Mouse (Mus musculus): ENCODE measurements around the gene Gm44502.

Gene Gm44502

DNA sequence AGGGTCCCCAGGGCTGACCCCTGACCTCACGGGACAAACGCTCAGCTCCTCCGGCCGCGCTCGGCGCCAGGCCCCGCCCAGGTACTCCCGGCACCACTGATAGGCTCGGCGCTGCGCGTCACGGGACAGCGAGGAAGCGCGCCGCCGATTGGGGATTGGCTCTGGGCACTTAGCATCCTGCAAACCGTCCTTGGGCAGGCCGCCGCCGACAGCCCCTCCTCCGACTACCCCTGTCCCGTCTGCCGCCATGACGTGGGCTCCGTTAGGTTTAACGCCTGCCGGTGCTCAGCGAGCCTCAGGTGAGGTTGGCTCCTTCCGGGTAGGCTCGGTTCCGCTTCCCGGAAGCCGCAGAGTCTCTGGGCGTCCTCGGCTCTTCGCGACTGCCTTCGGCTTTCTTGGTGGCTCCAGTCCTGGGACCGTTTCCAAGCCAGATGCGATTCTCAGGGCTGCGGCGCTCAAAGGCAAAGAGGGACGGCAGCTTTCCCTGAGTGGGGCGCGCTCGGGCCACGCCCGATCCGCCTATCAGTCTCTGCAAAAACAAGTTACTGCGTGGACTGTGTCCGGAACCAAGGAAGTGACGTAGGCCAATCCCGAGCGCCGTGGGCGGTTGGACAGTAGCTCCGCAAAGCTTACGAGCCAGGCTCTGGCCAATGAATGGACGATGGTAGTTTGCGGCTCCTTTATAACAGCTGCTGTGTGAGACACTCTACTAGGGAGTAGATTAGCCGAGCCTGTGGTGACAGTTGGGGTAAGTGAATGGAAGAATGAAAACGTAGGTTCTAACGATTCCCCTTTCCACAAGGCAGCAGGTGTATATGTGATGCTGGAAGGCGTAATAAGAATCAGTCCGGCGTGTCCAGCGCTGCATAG lies at the start of gene Gm44502, which contains the start of the genes C730034F03Rik and Chkb:
TSS of gene Gm44502 (minus strand) at position 345 of the 870 bp plus-strand sequence.
TSS of gene C730034F03Rik (plus strand) at position 238 of the 870 bp plus-strand sequence.
TSS of gene Chkb (minus strand) at position 557 of the 870 bp plus-strand sequence.
- DNase-seq (ENCODE audit: inconsistent ontology term) = peak; percentile 96

DNA sequence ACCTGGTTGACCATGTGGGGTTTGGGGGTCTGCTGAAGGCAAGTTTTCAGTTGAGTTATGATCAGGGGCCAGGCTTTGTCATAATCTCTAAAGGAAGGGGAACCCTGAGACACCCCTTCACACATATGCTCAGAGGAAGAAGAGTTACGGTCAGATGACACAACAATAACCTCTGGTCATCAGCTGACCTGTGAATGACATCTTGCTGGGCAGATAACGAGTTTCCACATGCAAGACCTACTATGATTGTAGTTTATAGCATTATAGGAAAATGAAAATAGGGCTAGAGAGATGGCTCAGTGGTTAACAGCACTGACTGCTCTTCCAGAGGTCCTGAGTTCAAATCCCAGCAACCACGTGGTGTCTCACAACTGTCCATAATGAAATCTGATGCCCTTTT lies 49.1 kb upstream of the Gm44502 start:
- DNase-seq (ENCODE audit: inconsistent ontology term) = no peak

DNA sequence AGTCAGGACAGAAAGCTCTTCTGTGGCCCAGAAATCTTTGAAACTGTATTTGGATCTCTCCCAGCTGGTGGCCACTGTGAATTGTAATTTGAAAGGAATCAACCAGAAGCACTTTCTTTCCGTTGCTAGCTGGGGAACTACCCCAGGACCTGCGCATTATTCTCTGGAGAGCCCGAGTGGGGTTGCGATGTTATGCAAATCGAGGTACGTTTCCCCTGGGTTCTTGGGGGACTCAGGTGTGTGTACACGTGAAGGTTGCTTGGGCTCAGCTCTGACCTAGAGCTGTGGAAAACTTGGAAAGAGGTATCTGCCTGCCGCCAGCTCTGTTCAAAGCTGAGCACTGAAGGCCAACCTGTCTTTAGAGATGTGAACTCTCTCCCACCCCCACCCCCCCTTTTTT lies 48.3 kb upstream of the Gm44502 start:
- DNase-seq (ENCODE audit: inconsistent ontology term) = no peak

DNA sequence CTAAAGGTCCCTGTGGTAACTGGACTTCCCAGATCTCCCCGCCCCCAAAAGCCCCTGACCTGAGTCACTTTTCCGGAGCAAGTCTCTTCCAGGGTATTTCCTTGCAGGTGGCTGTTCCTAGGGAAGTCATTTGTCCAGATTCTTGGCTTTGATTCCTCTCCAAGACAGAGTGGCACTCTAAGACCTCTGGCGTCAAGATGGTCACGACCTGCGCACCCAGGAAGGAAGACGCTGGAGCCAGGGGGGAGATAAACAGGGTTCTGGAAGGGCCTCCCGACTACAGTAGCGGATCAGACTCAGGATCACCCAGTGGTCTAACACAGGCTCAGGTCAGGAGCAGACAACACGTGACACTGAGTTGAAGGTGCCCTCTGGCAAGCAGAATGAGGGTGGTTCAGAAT lies 47.6 kb upstream of the Gm44502 start, which contains the start of gene Arsa:
TSS of gene Arsa (minus strand) at position 335 of the 401 bp plus-strand sequence.
- DNase-seq (ENCODE audit: inconsistent ontology term) = no peak

DNA sequence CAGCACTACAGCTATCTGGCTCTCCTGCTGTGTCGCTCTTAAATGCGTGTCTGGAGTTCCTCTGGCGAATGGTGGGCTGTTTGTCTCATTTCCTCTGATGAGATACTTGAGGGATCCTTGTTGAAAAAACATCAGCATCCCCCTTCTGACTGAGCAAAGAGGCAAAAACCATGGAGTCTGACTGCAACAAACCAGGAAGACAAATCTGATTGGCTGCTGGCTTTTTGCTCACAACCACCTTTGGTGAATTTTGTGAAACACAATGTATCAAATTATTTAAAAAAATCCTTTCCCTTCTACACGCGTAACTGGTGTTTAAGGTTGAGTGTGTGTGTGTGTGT lies 46.9 kb upstream of the Gm44502 start:
- no peak for DNase-seq (ENCODE audit: inconsistent ontology term)

DNA sequence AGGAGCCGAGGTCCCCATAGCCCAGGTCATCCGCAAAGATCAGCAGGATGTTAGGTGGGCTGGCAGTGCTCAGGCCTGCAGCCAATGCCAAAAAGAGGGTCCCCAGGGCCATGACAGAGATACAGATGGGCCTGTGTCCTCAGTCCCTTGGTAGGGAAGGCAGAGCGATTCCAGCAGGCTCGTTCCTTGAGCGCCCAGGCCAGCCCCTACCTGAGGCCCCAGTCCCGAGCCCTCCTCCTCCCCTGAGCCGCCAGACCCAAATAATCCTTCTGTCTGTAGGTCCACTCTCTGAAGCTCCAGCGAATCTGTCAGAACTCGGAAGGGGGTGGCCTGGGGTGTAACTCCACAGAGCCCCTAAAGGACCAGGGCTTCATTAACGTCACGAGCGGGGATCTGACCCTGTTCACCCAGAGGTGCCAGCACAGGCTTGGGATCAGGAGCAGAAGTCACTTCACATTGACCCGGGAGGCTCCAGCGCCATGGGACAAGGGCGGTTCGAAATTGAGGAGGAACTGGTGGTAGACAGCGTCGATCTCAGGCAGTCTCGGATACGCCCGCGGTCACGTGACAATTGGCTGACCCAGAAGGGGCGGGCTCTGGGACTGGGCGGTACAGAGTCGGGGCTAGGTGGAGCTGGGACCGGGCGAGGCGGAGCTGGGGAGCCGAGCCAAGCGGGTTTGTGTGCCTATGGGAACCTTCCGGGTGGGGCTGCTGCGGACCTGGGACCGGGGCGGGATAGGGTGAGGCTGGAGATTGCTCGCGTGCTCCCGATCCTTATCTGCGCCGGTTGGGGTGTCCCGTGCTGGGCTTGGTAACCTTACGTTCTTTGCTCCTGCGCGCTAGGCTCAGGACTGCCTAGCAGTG lies 46.3 kb upstream of the Gm44502 start:
- peak; percentile 93 for DNase-seq (ENCODE audit: inconsistent ontology term)

DNA sequence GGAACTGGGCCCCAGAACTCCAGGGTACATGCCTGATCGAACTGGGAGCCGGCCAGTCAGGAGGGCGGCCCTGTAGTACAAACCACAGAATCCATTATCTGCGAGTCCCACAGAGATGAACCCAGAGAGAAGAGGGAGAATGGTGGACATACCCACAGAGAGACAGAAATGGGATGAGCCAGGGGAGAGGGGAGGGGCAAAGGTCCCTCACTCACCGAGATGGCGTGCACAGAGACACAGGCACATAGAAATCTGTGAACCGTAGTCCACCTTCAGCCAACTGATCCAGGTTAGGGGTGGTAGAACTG lies 45.8 kb upstream of the Gm44502 start:
- DNase-seq (ENCODE audit: inconsistent ontology term) = no peak

DNA sequence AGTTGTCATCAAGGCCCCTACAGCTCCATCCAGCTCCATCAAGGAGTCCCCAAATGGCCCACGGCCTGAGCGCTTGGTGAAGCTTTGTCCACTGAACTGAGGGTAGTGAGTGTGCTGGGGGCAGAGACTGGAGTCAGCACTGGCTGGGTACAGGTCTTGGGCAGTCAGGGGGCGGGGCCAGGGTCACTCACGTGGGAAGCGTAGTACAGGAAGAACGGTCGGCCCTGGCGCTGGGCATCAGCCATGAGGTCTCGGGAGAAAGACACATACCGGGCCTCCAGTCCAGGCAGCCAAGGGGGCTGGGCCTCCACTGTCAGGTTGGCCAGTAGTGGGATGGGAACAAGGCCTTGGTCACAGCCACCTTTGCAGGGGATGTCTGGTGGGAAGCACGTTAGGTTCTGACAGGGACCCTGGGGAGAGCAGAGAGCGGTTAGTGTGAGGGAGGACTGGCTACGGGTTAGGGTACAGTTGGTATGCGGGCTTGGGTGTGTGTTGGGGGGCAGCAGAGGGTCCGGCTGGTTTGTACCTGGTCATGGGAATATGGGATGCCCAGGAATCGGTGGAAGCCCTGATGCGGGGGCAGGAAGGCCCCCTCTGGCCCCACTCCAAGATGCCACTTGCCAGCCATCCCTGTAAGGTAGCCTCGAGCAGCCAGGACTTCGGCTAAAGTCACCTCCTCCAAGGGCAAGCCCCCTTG lies 45.2 kb upstream of the Gm44502 start:
- no peak for DNase-seq (ENCODE audit: inconsistent ontology term)

DNA sequence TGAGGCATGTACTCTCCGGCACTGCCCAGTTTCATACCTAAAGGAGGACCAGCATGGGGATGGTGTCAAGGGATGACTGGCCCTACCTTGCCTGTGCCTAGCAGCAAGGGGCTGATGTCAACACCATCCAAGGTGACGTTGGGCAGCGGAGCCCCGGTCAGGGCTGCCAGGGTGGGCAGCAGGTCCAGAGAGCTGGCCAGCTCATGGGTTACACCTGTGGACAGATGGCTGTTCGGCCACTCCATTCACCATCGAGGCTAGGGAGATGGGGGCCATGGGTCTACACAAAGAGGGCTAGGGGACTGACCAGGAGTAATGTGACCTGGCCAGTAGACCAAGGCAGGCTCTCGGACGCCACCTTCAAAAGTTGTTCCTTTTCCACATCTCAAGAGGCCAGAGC lies 44.4 kb upstream of the Gm44502 start:
- no peak for DNase-seq (ENCODE audit: inconsistent ontology term)

DNA sequence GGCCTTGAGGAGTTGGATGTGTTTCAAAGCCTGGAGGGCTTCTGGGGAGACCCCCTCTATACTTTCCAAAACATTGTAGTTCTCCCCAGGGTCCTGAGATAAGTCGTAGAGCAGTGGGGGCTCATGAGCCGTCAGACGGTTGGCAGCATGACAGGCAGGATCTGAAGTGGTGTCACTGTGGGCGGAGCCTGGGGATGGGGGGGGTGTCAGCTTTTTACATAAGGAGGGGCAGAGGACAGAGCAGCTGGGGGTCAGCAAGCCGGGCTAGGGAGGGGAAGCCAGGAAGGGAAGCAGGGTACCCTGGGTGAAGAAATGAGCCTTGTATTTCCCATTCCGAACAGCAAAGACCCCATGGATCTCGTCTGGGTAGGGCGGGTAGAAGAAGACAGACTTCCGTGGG lies 43.9 kb upstream of the Gm44502 start:
- DNase-seq (ENCODE audit: inconsistent ontology term) = no peak

DNA sequence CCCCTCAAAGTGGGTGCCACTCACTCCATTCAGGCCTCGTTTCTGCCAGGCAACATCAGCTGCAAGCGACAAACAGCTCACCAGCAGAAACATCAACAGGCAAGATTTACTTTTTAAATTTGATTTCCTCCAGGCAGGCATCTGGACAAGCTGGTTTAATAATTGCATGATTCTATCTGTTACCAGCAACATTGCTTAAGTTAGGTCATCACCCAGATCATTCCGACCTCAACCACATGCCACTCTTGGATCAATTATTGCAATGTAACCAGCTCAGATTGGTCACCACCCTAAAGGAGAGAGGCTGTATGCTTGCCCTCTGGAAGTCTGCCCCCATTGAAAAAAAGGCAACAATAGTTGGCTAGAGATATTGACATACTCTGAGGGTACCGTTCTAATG lies 42.0 kb upstream of the Gm44502 start:
- DNase-seq (ENCODE audit: inconsistent ontology term) = no peak

DNA sequence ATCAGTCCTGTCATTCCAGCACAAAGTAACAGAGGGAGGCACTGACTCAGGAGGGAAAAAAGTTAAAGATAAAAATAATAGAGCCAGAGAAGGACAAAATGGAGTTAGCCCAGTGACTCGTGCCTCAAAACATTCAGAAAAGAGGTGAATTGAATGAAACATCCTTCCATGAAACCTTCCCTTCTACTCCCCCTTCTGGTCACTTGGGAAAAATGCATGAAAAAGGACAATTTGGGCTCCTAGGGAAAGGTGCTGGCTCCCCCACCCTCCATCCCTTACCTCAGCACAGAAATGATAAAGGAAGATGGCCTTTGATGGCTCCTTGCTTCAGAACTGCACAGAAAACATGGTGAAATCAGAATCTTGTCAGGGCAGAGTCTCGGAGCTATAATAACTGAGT lies 39.1 kb upstream of the Gm44502 start:
- DNase-seq (ENCODE audit: inconsistent ontology term) = peak; percentile 40

DNA sequence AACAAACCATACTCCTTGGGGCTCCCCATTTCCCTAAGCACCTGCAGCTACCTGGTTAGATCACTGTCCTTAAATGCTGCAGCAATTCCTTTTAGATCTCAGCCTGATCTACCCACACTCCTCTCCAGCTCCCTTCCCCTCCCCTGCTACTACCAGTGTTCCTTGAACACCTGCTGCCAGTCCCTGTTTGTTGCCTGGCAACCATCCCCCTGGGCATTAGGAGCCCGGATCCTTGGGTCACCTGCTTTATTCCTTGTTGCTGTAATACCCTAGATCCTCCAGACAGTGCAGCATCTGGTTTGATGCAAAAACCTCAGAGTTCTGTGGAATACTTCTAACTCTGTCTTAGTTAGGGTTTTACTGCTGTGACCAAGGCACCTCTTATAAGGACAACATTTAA lies 35.6 kb upstream of the Gm44502 start:
- no peak for DNase-seq (ENCODE audit: inconsistent ontology term)

DNA sequence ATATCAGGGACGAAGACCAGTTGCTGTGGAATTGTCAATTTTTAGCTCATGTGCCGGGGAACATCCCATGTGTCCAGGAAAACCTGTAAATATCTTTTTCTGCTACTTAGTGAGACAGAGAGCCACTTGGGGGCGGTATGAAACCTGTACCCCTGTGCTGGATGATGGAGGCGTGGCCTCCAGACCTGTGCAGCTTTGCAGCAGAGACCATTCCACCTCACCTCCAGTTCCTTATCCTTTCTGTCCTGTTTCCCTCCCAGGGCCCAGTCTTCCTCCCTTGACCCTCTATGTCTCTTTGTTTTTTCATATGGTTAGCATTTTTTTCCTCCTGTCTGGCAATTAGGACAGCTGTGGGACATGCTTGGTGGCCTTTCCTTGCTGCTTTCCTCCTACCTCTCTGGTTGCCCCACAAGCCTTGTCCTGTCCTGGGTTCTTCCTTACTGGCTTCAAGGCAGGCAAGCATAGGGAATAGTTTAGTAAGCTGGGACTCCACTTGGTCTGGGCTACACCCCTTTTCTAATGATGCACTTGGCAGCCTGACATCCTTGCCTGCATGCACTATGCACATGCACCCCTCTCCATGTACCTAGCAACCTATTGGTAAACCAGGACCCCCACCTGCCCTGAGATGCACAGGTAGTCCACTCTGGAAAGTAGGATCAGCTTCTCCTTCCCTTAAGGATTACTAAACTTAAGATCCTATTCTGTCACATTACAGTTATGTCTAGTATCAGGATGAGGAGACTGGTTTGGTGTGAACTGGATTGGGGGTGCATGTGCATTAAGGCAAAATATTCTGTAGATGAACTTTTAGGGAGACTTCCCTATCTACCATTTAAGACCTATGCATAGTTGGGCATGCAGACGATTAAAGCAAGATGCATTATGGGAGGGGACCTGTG lies 34.1 kb upstream of the Gm44502 start:
- DNase-seq (ENCODE audit: inconsistent ontology term) = no peak

DNA sequence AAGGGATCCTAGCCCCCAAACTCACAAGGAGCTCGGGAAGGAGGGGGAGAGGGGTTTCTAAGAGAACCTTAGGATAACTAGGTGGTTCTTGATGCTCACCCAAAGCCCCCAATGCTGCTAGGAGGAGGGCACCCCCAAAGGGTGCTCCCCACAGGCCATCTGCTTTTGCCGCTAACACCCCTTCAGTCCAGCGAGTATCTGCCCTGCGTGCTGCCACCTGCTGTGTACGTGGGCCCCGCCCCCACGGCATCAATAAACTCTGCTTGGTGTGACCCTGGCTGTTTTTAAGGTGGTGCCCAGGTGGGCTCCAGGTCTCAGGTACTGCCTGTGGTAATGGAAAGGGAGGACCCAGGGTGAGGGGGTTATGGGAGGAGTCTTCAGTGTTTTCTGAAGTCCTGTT lies 32.7 kb upstream of the Gm44502 start:
- DNase-seq (ENCODE audit: inconsistent ontology term) = no peak

DNA sequence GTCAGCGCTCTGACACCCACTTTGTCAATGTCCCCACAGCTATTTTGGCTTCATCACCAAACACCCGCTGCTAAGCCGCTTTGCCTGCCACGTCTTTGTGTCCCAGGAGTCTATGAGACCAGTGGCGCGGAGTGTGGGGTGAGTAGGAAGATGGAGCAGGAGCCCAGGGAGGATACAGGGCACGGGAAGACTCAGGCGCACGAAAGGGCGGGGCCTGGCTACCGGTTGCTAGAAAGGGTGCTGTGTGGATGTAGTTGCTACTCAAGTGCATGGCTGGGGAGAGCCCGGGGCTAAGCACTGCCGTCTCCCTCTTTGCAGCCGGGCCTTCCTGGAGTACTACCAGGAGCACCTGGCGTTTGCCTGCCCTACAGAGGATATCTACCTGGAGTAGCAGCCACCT lies 31.8 kb upstream of the Gm44502 start:
- no peak for DNase-seq (ENCODE audit: inconsistent ontology term)

DNA sequence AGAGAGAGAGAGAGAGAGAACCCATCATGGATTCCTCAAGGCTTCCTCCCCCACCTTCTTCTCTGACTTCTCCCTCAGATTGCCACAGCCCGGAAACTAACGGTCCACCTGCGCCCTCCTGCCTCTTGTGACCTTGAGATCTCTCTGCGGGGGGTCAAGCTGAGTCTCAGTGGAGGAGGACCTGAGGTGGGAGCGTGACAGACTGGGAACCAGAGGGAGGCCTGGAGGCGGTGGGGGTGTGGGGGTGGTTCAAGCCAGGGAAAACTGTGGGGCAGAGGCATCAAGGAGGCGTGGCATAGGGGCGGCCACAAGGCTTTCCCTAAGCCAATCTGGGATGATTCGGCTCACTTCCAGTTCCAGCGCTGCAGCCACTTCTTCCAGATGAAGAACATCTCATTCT lies 30.8 kb upstream of the Gm44502 start:
- DNase-seq (ENCODE audit: inconsistent ontology term) = no peak

DNA sequence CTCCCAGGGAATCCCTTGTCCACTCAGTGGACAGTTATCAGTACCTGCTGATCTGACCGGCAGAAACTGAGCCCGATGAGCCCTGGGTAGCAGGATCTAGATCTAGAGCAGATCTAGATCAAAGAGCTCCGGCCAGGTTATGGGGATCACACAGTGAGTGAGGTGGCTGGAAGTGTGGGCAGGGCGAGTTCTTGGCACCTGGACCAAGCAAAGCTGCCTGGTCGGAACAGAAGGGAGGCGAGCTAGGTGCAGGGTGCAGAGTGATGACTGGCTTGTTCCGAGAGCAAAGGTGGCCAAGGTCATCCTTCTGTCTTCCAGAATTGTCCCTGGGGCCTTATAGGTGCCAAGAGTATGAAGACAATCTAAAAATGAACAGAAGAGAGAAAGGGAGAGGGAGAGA lies 30.3 kb upstream of the Gm44502 start:
- DNase-seq (ENCODE audit: inconsistent ontology term) = no peak

DNA sequence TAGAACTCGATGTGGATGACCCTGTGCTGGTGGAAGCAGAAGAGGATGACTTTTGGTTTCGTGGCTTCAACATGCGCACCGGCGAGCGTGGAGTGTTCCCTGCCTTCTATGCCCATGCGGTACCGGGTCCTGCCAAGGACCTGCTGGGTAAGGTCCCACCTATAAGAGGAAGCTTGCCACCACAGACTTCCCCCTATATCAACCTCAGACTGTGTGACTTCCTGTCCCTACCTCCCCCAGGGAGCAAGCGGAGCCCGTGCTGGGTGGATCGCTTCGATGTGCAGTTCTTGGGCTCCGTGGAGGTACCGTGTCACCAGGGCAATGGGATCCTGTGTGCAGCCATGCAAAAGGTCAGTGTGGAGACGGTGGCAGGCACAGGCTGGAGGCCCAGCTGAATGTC lies 29.4 kb upstream of the Gm44502 start:
- no peak for DNase-seq (ENCODE audit: inconsistent ontology term)

DNA sequence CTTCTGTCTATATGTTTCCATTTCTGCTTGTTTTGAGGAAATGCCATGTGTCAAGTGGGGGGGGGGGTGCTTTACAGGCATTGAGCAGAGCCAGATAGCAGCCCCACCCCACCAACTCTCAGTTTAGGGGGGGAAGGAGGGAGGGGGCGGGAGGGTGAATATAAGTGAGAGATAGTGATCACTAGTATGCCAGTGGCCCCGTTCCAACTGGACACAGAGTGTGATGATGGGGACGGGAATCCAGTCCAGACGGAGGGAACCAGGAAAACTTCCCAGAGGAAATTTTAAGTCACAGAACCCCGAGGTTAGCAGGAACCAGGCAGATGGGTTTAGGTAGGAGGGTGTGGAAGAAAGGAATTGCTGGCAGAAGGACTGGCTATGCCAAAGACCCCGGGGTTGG lies 26.1 kb upstream of the Gm44502 start:
- DNase-seq (ENCODE audit: inconsistent ontology term) = no peak

DNA sequence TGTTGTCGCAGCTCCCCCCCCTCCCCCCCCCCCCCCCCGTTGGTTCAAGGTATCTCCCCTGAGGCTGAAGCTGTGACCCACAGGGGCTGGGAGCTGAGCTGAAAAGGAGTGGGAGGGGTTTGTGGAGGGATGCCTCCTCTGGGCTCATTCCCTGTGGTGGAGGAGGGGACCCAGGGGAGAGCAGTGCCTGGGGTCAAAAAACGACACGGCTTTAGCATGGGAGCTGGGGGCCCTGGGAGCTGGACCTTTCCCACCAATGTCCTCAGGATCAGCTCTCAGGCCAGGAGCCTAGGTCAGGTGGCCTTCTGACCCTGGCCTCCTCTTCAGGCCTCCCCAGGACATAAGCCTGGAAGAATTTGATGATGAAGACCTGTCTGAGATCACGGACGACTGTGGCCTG lies 25.4 kb upstream of the Gm44502 start:
- DNase-seq (ENCODE audit: inconsistent ontology term) = no peak

Measured in Muller cell, postnatal 12 days (primary cell).